Mouse (Mus musculus): Measurements from ENCODE around the gene Senp1.

The Senp1 gene

GRCm38 (mm10) chr15:98002113-98002990 lies 91.2 kb downstream of the Senp1 start:
- no peak for DNase-seq (ENCODE audit: low spot score in 2 of 2)

- DNase-seq (ENCODE audit: low spot score in 2 of 2), result no peak
Measured at GRCm38 (mm10) chr15:98001321-98002112, 92.0 kb downstream of the Senp1 start.

- DNase-seq (ENCODE audit: low spot score in 2 of 2), result no peak
Measured at GRCm38 (mm10) chr15:97999991-98000390, 93.6 kb downstream of the Senp1 start.

- DNase-seq (ENCODE audit: low spot score in 2 of 2), result no peak
Measured at GRCm38 (mm10) chr15:97999546-97999945, 94.0 kb downstream of the Senp1 start.

- no peak for DNase-seq (ENCODE audit: low spot score in 2 of 2)
Measured at GRCm38 (mm10) chr15:97996716-97997256, 96.8 kb downstream of the Senp1 start.

- peak; percentile 84 to 87 for DNase-seq (ENCODE audit: low spot score in 2 of 2)
Measured at GRCm38 (mm10) chr15:97992712-97993286, 100.7 kb downstream of the Senp1 start.

- no peak for DNase-seq (ENCODE audit: low spot score in 2 of 2)
Measured at GRCm38 (mm10) chr15:97992027-97992711, 101.4 kb downstream of the Senp1 start.

GRCm38 (mm10) chr15:97991285-97991895 lies 102.2 kb downstream of the Senp1 start:
- no peak for DNase-seq (ENCODE audit: low spot score in 2 of 2)

GRCm38 (mm10) chr15:97990721-97991120 lies 102.8 kb downstream of the Senp1 start:
- DNase-seq (ENCODE audit: low spot score in 2 of 2), result no peak

- no peak for DNase-seq (ENCODE audit: low spot score in 2 of 2)
Measured at GRCm38 (mm10) chr15:97990124-97990523, 103.4 kb downstream of the Senp1 start.

GRCm38 (mm10) chr15:97989544-97989943 lies 104.0 kb downstream of the Senp1 start:
- no peak for DNase-seq (ENCODE audit: low spot score in 2 of 2)

Data from heart, adult 9 months (tissue).